Mouse (Mus musculus) heart, postnatal 0 days (tissue): ENCODE results near the gene Afg1l.

ENCODE experiments used
- CTCF ChIP-seq: IDR thresholded peaks from 2 replicates; pipeline ENCODE4 v1.5.1; 2016; ENCODE audit warnings: antibody characterized with exemption, control low read depth, low read depth
- EP300 ChIP-seq: IDR thresholded peaks from 2 replicates; pipeline ENCODE4 v1.6.1; 2016; ENCODE audit warnings: antibody characterized with exemption, low read depth

GRCm38 (mm10) chr10:42269281-42270025, 208.9 kb downstream of the Afg1l start:
- TF ChIP-seq EP300 (no peak), CTCF (no peak)
